Mouse (Mus musculus): Measurements from ENCODE around the gene Afap1l2. TPM values are rescaled to one million over a fixed set of nuclear protein-coding genes. Genes with fewer than 3 reads are reported as not detected.

Gene Afap1l2
- total and polyA plus RNA-seq, 3 experiments: 0.17 to 3.1 (median 0.44) TPM

DNA sequence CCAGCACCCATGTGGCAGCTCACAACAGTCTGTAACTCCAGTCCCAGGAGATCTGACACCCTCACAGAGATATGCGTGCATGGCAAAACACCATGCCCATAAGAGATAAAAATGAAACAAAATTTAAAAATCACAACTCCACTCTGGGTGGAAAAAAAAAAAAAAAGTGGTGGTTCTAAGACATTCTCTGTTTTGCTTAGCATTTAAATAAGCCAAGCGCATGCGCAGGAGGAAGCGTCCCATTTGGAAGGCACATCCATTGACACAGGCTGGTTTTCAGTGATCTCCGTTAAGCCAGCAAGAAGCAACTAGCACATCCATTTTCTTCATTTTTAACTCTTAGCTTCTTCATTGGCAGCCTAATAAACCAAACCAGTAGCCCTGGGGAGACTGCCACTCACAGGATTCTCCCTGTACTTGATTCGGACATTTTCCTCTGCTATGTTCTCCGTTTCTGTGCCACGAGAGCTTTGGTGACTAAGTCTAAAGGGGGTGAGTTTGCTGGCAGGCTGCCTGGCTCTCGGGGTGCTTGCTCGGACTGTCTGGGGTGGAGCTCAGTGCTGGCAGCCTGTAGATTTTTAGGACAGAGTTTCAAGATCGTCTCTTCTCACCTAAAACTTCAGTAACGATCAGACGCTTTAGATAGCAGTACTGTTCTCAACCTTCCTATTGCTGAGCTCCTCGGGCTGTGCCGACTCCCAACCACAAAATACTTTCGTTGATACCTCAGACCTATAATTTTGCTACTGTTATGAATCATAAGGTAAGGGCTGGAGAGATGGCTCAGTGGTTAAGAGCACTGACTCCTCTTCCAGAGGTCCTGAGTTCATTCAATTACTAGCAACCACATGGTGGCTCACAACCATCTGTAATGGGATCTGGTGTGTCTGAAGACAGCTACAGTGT lies 47.4 kb upstream of the Afap1l2 start (continued):
- TF ChIP-seq POLR2AphosphoS2 (IDR thresholded peaks at IDR 0.05; ENCODE audit: low read depth, low read length) (no peak), RCOR1 (conservative IDR thresholded peaks at IDR 0.05; ENCODE audit: low read depth, low read length) (no peak), ZKSCAN1 (IDR thresholded peaks at IDR 0.05; ENCODE audit: borderline replicate concordance, low read depth, low read length) (no peak), ETS1 (conservative IDR thresholded peaks at IDR 0.05; ENCODE audit: low read depth, low read length) (no peak), HCFC1 (IDR thresholded peaks at IDR 0.05; ENCODE audit: low read depth, low read length) (no peak), USF1 (IDR thresholded peaks at IDR 0.05; ENCODE audit: low read depth, low read length) (no peak), CHD2 (IDR thresholded peaks at IDR 0.05; ENCODE audit: low read length) (no peak), POLR2A (IDR thresholded peaks at IDR 0.05; ENCODE audit: low read depth, low read length) (no peak), TBP (conservative IDR thresholded peaks at IDR 0.05; ENCODE audit: low read depth, low read length) (no peak)

GRCm38 (mm10) chr19:57052959-57053358 lies 44.9 kb upstream of the Afap1l2 start:
- Histone ChIP-seq H3K27ac (ENCODE audit: insufficient read depth, low read depth) (no peak overlapping the region), H3K9ac (ENCODE audit: insufficient read depth, low read depth) (no peak overlapping the region), H3K79me2 (replicated peaks; ENCODE audit: control insufficient read depth, extremely low read depth, insufficient read depth, poor library complexity, severe bottlenecking) (no peaks in the 10 kb centered on the region), H3K4me2 (ENCODE audit: insufficient read depth, low read depth, poor library complexity, severe bottlenecking) (no peak overlapping the region), H3K4me3 (replicated peaks in 1 of 3; ENCODE audit: low read depth in 2 of 3, low read length in 2 of 3, poor library complexity in 1 of 3) (no peak overlapping the region), H3K9me3 (replicated peaks; ENCODE audit: low read length) (peaks cover 5% of the 10 kb centered on the region), H3K36me3 (replicated peaks in 1 of 2; ENCODE audit: control insufficient read depth in 1 of 2, insufficient read depth in 1 of 2, low read length in 1 of 2) (peaks cover 0 to 4% of the 10 kb centered on the region in 2 experiments), H3K27me3 (replicated peaks) (no peaks in the 10 kb centered on the region), H3K4me1 (ENCODE audit: control insufficient read depth in 1 of 2, insufficient read depth in 2 of 2) (peaks cover 0 to 2% of the 10 kb centered on the region in 2 experiments; a peak in 3 of 4 replicates)
- dilution Hi-C loops (cut with MboI; ENCODE audit: extremely low pct_ligation_motif_present, extremely low pct_unique_long_range_greater_than_20kb, low sequenced_read_pairs) (no loop called here), in situ Hi-C loops (cut with MboI; ENCODE audit: low pct_ligation_motif_present, low pct_unique_long_range_greater_than_20kb, low sequenced_read_pairs) (no loop called here)
- no peak for DNase-seq (ENCODE audit: extremely low read depth)
- TF ChIP-seq USF2 (conservative IDR thresholded peaks at IDR 0.05; ENCODE audit: low read depth, low read length): no peak
- no peak for TF ChIP-seq CHD1 (IDR thresholded peaks at IDR 0.05; ENCODE audit: low read depth, low read length)
- no peak for TF ChIP-seq UBTF (IDR thresholded peaks at IDR 0.05; ENCODE audit: low read depth, low read length)
- no peak for TF ChIP-seq MAFK (IDR thresholded peaks at IDR 0.05; ENCODE audit: insufficient replicate concordance, low read length)
- no peak for TF ChIP-seq SIN3A (IDR thresholded peaks at IDR 0.05; ENCODE audit: low read length)
- no peak for TF ChIP-seq RAD21 (IDR thresholded peaks at IDR 0.05; ENCODE audit: low read depth, low read length)
- no peak for TF ChIP-seq JUND (conservative IDR thresholded peaks at IDR 0.05; ENCODE audit: low read depth, low read length)

GRCm38 (mm10) chr19:57052016-57052415 lies 44.0 kb upstream of the Afap1l2 start:
- no peak overlapping the region for H3K9ac ChIP-seq (ENCODE audit: insufficient read depth, low read depth)
- dilution Hi-C loops (cut with MboI; ENCODE audit: extremely low pct_ligation_motif_present, extremely low pct_unique_long_range_greater_than_20kb, low sequenced_read_pairs): no loop called here

More at GRCm38 (mm10) chr19:57052016-57052415, 44.0 kb upstream of the Afap1l2 start:
- no peak for DNase-seq (ENCODE audit: extremely low read depth)
- Histone ChIP-seq H3K4me3 (replicated peaks in 1 of 3; ENCODE audit: low read depth in 2 of 3, low read length in 2 of 3, poor library complexity in 1 of 3) (no peak overlapping the region), H3K27me3 (replicated peaks) (no peaks in the 10 kb centered on the region), H3K79me2 (replicated peaks; ENCODE audit: control insufficient read depth, extremely low read depth, insufficient read depth, poor library complexity, severe bottlenecking) (no peaks in the 10 kb centered on the region), H3K27ac (ENCODE audit: insufficient read depth, low read depth) (no peak overlapping the region), H3K4me2 (ENCODE audit: insufficient read depth, low read depth, poor library complexity, severe bottlenecking) (no peak overlapping the region), H3K9me3 (replicated peaks; ENCODE audit: low read length) (no peaks in the 10 kb centered on the region), H3K36me3 (replicated peaks in 1 of 2; ENCODE audit: control insufficient read depth in 1 of 2, insufficient read depth in 1 of 2, low read length in 1 of 2) (no peaks in the 10 kb centered on the region), H3K4me1 (ENCODE audit: control insufficient read depth in 1 of 2, insufficient read depth in 2 of 2) (peaks cover 0 to 2% of the 10 kb centered on the region in 2 experiments; a peak in 3 of 4 replicates)
- in situ Hi-C loops (cut with MboI; ENCODE audit: low pct_ligation_motif_present, low pct_unique_long_range_greater_than_20kb, low sequenced_read_pairs): no loop called here
- no peak for TF ChIP-seq ELF1 (IDR thresholded peaks at IDR 0.05; ENCODE audit: low read depth, low read length)
- no peak for TF ChIP-seq MEF2A (IDR thresholded peaks at IDR 0.05; ENCODE audit: borderline replicate concordance, low read depth, low read length)
